Mouse (Mus musculus) midbrain, embryonic 11.5 days (tissue): ENCODE measurements around the gene Fam204a. TPM values are rescaled to one million over a fixed set of nuclear protein-coding genes. Genes with fewer than 3 reads are reported as not detected.

Experiments
- ATAC-seq: fragments of 200-750 bp; cut with Nextera tagmentation; 2 replicates; pipeline ENCODE4 v1.8.0; 2017; ENCODE audit warnings: moderate TSS enrichment, moderate library complexity; ENCODE audit not compliant: low FRiP score
- DNase-seq: peaks from one replicate; pipeline ENCODE4 v3.0.0; 2015; ENCODE audit warnings: low spot score; ENCODE audit errors: missing footprints
- H3K27ac ChIP-seq: fragments of 300-500 bp; sonication (generic); 2 replicates; pipeline ENCODE4 v1.5.1; 2014; ENCODE audit warnings: low read depth, low read length
- H3K27me3 ChIP-seq: fragments of 300-500 bp; sonication (generic); 2 replicates; pipeline ENCODE4 v1.6.1; 2014; ENCODE audit warnings: mild to moderate bottlenecking, low read length, moderate library complexity, mixed read lengths; ENCODE audit not compliant: control insufficient read depth, insufficient read depth
- H3K36me3 ChIP-seq: fragments of 300-500 bp; sonication (generic); 2 replicates; pipeline ENCODE4 v1.6.1; 2014; ENCODE audit warnings: mild to moderate bottlenecking, low read length, moderate library complexity, mixed read lengths; ENCODE audit not compliant: control insufficient read depth, insufficient read depth
- H3K4me1 ChIP-seq: fragments of 300-500 bp; sonication (generic); 2 replicates; pipeline ENCODE4 v1.6.1; 2014; ENCODE audit warnings: low read length; ENCODE audit not compliant: control insufficient read depth, insufficient read depth
- H3K4me2 ChIP-seq: fragments of 300-500 bp; sonication (generic); 2 replicates; pipeline ENCODE4 v1.6.1; 2014; ENCODE audit warnings: mild to moderate bottlenecking, moderate library complexity
- H3K4me3 ChIP-seq: fragments of 300-500 bp; sonication (generic); 2 replicates; pipeline ENCODE4 v1.5.1; 2014; ENCODE audit warnings: low read depth, low read length
- H3K9ac ChIP-seq: fragments of 300-500 bp; sonication (generic); 2 replicates; pipeline ENCODE4 v1.6.1; 2014; ENCODE audit warnings: low read length
- H3K9me3 ChIP-seq: fragments of 300-500 bp; sonication (generic); 2 replicates; pipeline ENCODE4 v1.6.1; 2016; ENCODE audit warnings: low read length; ENCODE audit not compliant: control insufficient read depth
- WGBS: fragments of 180-500 bp; shearing (Covaris S2); extraction: QIAGEN DNeasy Blood & Tissue Kit; methylation state at CpG from one replicate; pipeline ENCODE4 v1.1.7; 2014; 5-methylcytosine and 5-hydroxymethylcytosine counted together
- polyA plus RNA-seq: library from polyadenylated mRNA; unstranded; fragments of >200 nt; fragmentation: Nextera tagmentation; extraction: Ambion mirVana; gene quantifications from 2 replicates; pipeline ENCODE4 v1.2.1, GENCODE M21; 2014

The Fam204a gene
- polyA plus RNA-seq, 1 experiment from 2014 or later: 93.7 TPM

GRCm38 (mm10) chr19:60182171-60182570, 44.3 kb downstream of the Fam204a start:
- Histone ChIP-seq H3K27ac (no peak overlapping the region), H3K4me2 (no peak overlapping the region), H3K27me3 (no peaks in the 10 kb centered on the region), H3K9ac (no peak overlapping the region), H3K4me3 (no peak overlapping the region), H3K9me3 (no peaks in the 10 kb centered on the region), H3K36me3 (no peaks in the 10 kb centered on the region), H3K4me1 (no peaks in the 10 kb centered on the region)
- 74% methylated on average over 1 of the region's 1 CpGs for WGBS
- ATAC-seq: no peak
- DNase-seq: no peak

- H3K9me3 ChIP-seq: no peaks in the 10 kb centered on the region
- ATAC-seq (no peak), DNase-seq (no peak)
- H3K9ac ChIP-seq: no peak overlapping the region
- H3K4me1 ChIP-seq: no peaks in the 10 kb centered on the region
- no peak overlapping the region for H3K4me2 ChIP-seq
- H3K27ac ChIP-seq: no peak overlapping the region
- no peak overlapping the region for H3K4me3 ChIP-seq
- 86% methylated on average over 8 of the region's 8 CpGs for WGBS
- no peaks in the 10 kb centered on the region for H3K36me3 ChIP-seq
- no peaks in the 10 kb centered on the region for H3K27me3 ChIP-seq
These were observed 47.5 kb downstream of the Fam204a start for GRCm38 (mm10) chr19:60178771-60179563.

DNA sequence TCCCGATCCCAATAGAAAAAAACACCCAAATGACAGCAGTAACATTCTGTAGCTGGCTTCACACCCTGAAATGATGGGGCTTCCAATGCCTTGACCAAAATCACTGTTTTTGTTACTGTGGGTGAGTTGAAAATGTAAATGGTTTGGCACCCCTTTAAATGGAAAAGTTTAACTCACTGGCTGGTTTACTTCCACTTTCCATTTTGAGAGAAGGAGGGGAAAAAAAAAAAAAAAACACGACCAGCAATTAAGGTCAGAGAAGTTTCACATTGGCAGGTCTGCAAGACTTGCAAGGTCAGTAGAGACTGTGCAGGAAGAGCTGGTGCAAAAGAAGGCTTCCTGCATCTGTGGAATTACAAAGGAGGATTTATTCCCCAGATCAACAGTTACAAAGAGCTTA, 61.1 kb downstream of the Fam204a start:
- Histone ChIP-seq H3K36me3 (no peaks in the 10 kb centered on the region), H3K27ac (no peak overlapping the region), H3K9ac (no peak overlapping the region), H3K4me1 (no peaks in the 10 kb centered on the region; the same call in 1 of the 2 replicates), H3K4me2 (no peak overlapping the region), H3K9me3 (no peaks in the 10 kb centered on the region), H3K27me3 (peaks cover 8% of the 10 kb centered on the region; the same call in 1 of the 2 replicates), H3K4me3 (no peak overlapping the region)
- DNase-seq (no peak), ATAC-seq (no peak)
- 36% methylated on average over 2 of the region's 2 CpGs for WGBS

DNA sequence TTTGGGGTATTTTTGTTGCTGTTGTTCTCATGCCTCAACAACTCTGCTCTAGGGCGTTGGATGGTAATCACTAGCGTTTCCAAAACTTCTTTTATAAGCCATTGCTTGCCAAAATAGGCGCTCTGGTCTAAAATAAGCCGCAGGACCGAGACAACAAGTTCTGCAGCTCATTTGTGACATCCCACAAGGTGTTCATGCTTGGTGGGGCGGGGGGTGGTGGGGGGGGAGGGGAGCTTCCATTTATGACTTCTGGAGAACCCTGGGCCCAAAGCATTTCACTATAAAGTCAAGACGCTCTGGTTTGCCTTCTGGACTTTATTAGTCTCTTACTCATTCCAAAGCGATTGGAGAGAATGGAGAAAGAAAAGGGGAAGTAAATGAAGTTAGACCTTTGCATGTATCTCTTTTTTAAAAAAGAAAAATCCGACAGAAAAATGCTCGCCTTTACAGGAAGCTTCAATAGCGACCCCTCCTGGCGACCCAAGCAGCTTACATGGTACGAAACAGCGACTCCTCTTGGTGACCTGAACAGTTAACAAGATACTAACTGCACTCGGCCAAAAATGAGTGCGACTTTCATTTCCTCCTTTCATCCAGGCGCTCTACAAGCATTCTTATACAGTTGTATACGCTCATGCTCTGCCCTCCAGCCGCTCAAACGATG, 65.8 kb downstream of the Fam204a start:
- Histone ChIP-seq H3K4me3 (no peak overlapping the region), H3K4me2 (peak overlapping the region; percentile 22; the same call in 1 of the 2 replicates), H3K36me3 (no peaks in the 10 kb centered on the region)

DNA sequence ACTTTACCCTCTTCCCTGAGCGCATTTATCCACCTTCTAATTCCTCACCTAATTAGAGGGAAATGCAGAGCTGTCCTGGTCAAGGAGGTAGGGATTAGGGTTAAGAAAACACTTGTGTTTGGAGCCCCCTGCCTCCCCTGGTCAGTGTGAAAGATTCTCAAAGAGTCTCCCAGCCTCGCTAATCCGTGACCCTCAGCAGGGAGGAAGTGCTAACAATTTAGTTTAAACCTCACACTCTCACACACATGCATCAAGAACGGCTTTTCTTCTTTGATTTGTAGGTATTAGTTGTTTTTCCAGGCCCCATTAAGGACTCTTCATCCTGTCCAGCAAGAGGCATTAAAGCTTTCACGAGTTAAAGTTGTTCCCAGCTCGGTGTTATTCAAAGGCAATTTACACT, 66.7 kb downstream of the Fam204a start:
- Histone ChIP-seq H3K27ac (no peak overlapping the region), H3K4me1 (peaks cover 3% of the 10 kb centered on the region; the same call in 1 of the 2 replicates), H3K4me3 (no peak overlapping the region), H3K4me2 (no peak overlapping the region), H3K9ac (no peak overlapping the region), H3K36me3 (no peaks in the 10 kb centered on the region), H3K9me3 (no peaks in the 10 kb centered on the region), H3K27me3 (peaks cover 24% of the 10 kb centered on the region; the same call in 1 of the 2 replicates)
- no peak for ATAC-seq
- peak; percentile 88 for DNase-seq
- 4% methylated on average over 6 of the region's 6 CpGs for WGBS

More for the DNA sequence above, 65.8 kb downstream of the Fam204a start:
- peaks cover 20% of the 10 kb centered on the region; the same call in 1 of the 2 replicates for H3K27me3 ChIP-seq
- DNase-seq (peak; percentile 91), ATAC-seq (no peak)
- WGBS: 6% methylated on average over 20 of the region's 20 CpGs
- no peaks in the 10 kb centered on the region for H3K9me3 ChIP-seq
- no peak overlapping the region for H3K9ac ChIP-seq
- H3K4me1 ChIP-seq: peaks cover 3% of the 10 kb centered on the region
- no peak overlapping the region for H3K27ac ChIP-seq

- Histone ChIP-seq H3K36me3 (no peaks in the 10 kb centered on the region), H3K4me3 (no peak overlapping the region), H3K9ac (no peak overlapping the region), H3K4me2 (no peak overlapping the region), H3K27me3 (peaks cover 24% of the 10 kb centered on the region), H3K27ac (no peak overlapping the region), H3K4me1 (peaks cover 3% of the 10 kb centered on the region; the same call in 1 of the 2 replicates), H3K9me3 (no peaks in the 10 kb centered on the region)
- ATAC-seq (no peak), DNase-seq (peak; percentile 72)
- WGBS: 95% methylated on average over 5 of the region's 5 CpGs
These were observed 71.2 kb downstream of the Fam204a start for GRCm38 (mm10) chr19:60155266-60155665.

DNA sequence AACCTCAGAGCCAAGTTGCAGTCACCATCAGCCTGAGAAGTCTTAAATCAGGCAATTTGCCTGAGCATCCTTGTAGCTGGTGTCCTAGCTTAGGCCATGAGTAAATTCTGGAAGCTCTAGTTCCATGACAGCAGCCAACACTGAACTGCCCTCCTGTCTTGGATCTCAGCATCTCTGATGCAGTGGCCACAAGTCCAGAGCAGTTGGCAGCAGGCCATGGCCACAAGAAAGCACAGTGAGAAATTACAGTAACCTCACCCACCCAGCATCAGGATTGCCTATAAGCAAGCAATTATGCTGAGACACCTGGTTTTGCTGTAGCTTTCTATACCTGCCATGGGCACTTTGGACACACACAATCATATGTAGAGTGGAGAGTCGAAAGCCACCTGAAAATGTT, 73.4 kb downstream of the Fam204a start:
- H3K27ac ChIP-seq: no peak overlapping the region
- H3K9me3 ChIP-seq: no peaks in the 10 kb centered on the region
- no peak overlapping the region for H3K9ac ChIP-seq
- H3K36me3 ChIP-seq: no peaks in the 10 kb centered on the region
- peaks cover 32% of the 10 kb centered on the region for H3K27me3 ChIP-seq
- no peak overlapping the region for H3K4me2 ChIP-seq
- ATAC-seq: no peak
- WGBS: 87% methylated on average over 1 of the region's 1 CpGs
- H3K4me1 ChIP-seq: peaks cover 3% of the 10 kb centered on the region; the same call in 1 of the 2 replicates
- peak; percentile 62 for DNase-seq
- H3K4me3 ChIP-seq: no peak overlapping the region

DNA sequence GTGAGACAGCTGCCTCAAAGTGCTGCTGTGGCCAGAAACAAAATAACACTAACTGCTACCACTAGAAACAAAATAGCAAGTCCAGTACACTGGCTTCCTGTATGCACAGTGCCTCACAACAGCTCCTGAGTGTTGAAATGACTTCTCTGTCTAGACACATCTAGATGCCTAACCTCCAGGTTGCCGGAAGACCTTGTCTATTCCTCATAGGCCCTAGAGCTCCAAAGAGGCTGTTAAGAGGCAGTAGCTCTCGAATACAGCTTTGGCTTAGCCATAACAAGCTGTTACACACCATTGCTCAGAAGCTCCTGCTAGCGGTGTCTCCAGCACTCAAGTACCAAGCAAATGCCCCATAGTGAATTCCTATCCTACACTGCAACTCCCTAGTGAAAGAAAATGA, 76.4 kb downstream of the Fam204a start:
- 71% methylated on average over 3 of the region's 3 CpGs for WGBS
- H3K27me3 ChIP-seq: peaks cover 48% of the 10 kb centered on the region
- ATAC-seq: no peak

More for the DNA sequence above, 76.4 kb downstream of the Fam204a start:
- DNase-seq: peak; percentile 79
- Histone ChIP-seq H3K36me3 (no peaks in the 10 kb centered on the region), H3K4me1 (peaks cover 3% of the 10 kb centered on the region; the same call in 1 of the 2 replicates), H3K9me3 (no peaks in the 10 kb centered on the region), H3K9ac (no peak overlapping the region), H3K4me2 (no peak overlapping the region), H3K27ac (no peak overlapping the region), H3K4me3 (no peak overlapping the region)
